Mouse (Mus musculus) hindbrain, embryonic 12.5 days (tissue): ENCODE results near the gene Stk11. TPM values are rescaled to one million over a fixed set of nuclear protein-coding genes. Genes with fewer than 3 reads are reported as not detected.

ENCODE experiments used
- polyA plus RNA-seq: library from polyadenylated mRNA; unstranded; fragments of >200 nt; fragmentation: Nextera tagmentation; extraction: Ambion mirVana; gene quantifications from 2 replicates; pipeline ENCODE4 v1.2.1, GENCODE M21; 2016

Gene Stk11
- polyA plus RNA-seq, 1 experiment from 2014 or later, result 16.1 TPM

Other genes with a start within 250 kb of the Stk11 start
- gene Prtn3, start 241.3 kb upstream of the Stk11 start, polyA plus RNA-seq, result 11.8 and 14.1 TPM in 2 replicates
- gene Plppr3, start 241.2 kb upstream of the Stk11 start, polyA plus RNA-seq, result 289 and 290 TPM in 2 replicates
- gene Elane, start 229.6 kb upstream of the Stk11 start, polyA plus RNA-seq, result 0.56 TPM in 1 of 2 replicates, not detected in the other
- gene Cfd, start 224.9 kb upstream of the Stk11 start, polyA plus RNA-seq, result not detected in 2 replicates
- gene Med16, start 206.9 kb upstream of the Stk11 start, polyA plus RNA-seq, result 63.3 and 70.0 TPM in 2 replicates
- gene Gm26602, start 204.9 kb upstream of the Stk11 start, polyA plus RNA-seq, result 25.5 and 54.9 TPM in 2 replicates
- gene Kiss1r, start 198.8 kb upstream of the Stk11 start, polyA plus RNA-seq, result 1.2 and 1.6 TPM in 2 replicates
- 173 and 184 TPM in 2 replicates for gene R3hdm4, start 194.6 kb upstream of the Stk11 start, polyA plus RNA-seq
- gene Arid3a, start 188.8 kb upstream of the Stk11 start, polyA plus RNA-seq, result 4.7 and 5.3 TPM in 2 replicates
- gene Wdr18, start 155.7 kb upstream of the Stk11 start, polyA plus RNA-seq, result 89.4 and 100 TPM in 2 replicates
- gene Grin3b, start 145.1 kb upstream of the Stk11 start, polyA plus RNA-seq, result 0.23 and 0.44 TPM in 2 replicates
- gene Tmem259, start 131.5 kb upstream of the Stk11 start, polyA plus RNA-seq, result 23.1 and 25.5 TPM in 2 replicates
- 178 and 204 TPM in 2 replicates for gene Cnn2, start 127.2 kb upstream of the Stk11 start, polyA plus RNA-seq
- 6.9 and 7.7 TPM in 2 replicates for gene Abca7, start 119.3 kb upstream of the Stk11 start, polyA plus RNA-seq
- 8.7 and 8.9 TPM in 2 replicates for gene Arhgap45, start 99.2 kb upstream of the Stk11 start, polyA plus RNA-seq
- gene Polr2e, start 76.0 kb upstream of the Stk11 start, polyA plus RNA-seq, result 163 and 171 TPM in 2 replicates
- gene Gpx4, start 68.6 kb upstream of the Stk11 start, polyA plus RNA-seq, result 449 and 484 TPM in 2 replicates
- 15.1 TPM in 2 replicates for gene Sbno2, start 10.2 kb upstream of the Stk11 start, polyA plus RNA-seq
- 351 and 385 TPM in 2 replicates for gene Atp5d, start 22.8 kb downstream of the Stk11 start, polyA plus RNA-seq
- 18.4 and 22.3 TPM in 2 replicates for gene Cbarp, start 25.0 kb downstream of the Stk11 start, polyA plus RNA-seq
- 42.1 and 54.5 TPM in 2 replicates for gene Midn, start 32.5 kb downstream of the Stk11 start, polyA plus RNA-seq
- 235 and 271 TPM in 2 replicates for gene Cirbp, start 50.2 kb downstream of the Stk11 start, polyA plus RNA-seq
- gene 1600002K03Rik, start 57.1 kb downstream of the Stk11 start, polyA plus RNA-seq, result 12.0 and 13.3 TPM in 2 replicates
- 49.3 and 50.5 TPM in 2 replicates for gene Efna2, start 63.7 kb downstream of the Stk11 start, polyA plus RNA-seq
- 50.0 and 58.8 TPM in 2 replicates for gene Mum1, start 110.6 kb downstream of the Stk11 start, polyA plus RNA-seq
- 177 and 220 TPM in 2 replicates for gene Ndufs7, start 133.3 kb downstream of the Stk11 start, polyA plus RNA-seq
- 26.6 and 29.6 TPM in 2 replicates for gene Gamt, start 145.2 kb downstream of the Stk11 start, polyA plus RNA-seq
- gene Dazap1, start 145.7 kb downstream of the Stk11 start, polyA plus RNA-seq, result 67.1 and 76.9 TPM in 2 replicates
- gene Rps15, start 176.7 kb downstream of the Stk11 start, polyA plus RNA-seq, result 530 and 668 TPM in 2 replicates
- gene Apc2, start 180.2 kb downstream of the Stk11 start, polyA plus RNA-seq, result 170 and 191 TPM in 2 replicates
- gene 2310011J03Rik, start 204.7 kb downstream of the Stk11 start, polyA plus RNA-seq, result 38.4 and 39.7 TPM in 2 replicates
- gene Pcsk4, start 213.7 kb downstream of the Stk11 start, polyA plus RNA-seq, result 2.2 and 2.8 TPM in 2 replicates
- gene Reep6, start 214.2 kb downstream of the Stk11 start, polyA plus RNA-seq, result 3.2 and 4.1 TPM in 2 replicates
- gene Adamtsl5, start 232.6 kb downstream of the Stk11 start, polyA plus RNA-seq, result 0.38 and 0.77 TPM in 2 replicates
- gene Plk5, start 240.7 kb downstream of the Stk11 start, polyA plus RNA-seq, result 0.35 and 0.50 TPM in 2 replicates